Mouse (Mus musculus): ENCODE measurements around the gene Dpf3.

Gene Dpf3

DNA sequence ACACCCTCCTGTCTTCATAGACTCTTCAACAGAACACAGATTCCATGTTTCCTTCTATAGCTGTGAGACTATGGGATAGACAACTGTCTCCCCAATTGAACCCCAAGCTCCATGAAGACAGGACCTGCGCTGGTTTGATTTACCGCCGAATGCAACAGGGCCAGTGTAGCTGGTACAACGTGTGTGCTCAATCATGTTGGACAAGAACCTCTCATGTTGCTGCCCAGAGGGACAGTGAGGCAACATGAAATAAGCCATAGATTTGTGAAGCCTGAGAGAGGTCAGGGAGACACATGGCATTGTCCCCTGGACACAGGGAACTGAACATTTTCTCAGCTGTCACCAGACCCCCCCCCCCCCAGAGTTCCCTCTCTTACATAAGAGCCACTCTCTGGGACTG is 21.5 kb downstream of the Dpf3 start:
- no peak for DNase-seq

DNA sequence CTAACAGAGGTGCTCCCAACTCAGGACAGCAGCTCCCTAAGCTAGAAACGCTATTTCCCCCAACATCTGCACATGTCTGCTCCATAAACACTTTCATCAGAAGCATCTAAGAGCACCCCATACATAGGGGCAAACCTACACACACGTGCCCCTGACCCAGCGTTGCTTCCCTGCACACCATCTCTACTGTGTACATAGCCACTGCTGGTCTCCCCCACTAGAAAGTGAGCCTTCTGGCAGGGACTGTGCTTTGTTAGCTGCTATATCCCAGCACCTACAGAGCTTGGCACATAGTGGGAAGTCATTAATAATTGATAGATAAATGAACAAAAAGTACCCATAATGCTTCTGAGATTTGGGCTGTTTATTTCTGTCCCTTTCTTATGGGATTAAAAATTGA is 27.2 kb downstream of the Dpf3 start:
- DNase-seq = no peak

DNA sequence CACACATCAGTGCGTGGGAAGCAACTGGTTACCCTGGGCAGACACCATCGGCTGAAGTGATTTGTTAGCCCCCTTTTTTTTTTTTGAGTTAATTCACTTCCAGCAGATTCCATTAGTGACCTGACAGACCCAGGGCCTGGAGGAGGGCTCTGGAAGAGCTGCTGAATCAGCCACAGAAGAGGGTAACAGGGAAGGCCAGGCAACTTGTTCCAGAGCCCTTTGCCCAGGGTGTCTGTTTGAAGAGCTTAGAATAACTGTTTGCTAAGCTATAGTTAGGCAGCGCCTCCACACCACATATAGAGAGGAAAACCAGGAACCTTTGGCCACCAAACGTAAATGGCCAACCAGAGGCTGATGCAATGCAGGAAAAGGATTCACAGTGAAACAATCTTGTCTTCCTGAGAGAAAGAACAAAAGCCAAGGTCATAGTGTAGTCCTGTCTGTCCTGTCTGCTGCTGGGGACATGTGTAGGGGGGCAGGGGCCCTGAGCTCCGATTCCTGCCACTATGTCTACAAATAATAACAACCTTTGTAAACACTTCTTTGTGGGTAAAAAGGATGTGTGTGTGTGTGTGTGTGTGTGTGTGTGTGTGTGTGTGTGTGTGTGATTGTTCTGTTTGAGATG is 32.7 kb downstream of the Dpf3 start:
- no peak for DNase-seq

DNA sequence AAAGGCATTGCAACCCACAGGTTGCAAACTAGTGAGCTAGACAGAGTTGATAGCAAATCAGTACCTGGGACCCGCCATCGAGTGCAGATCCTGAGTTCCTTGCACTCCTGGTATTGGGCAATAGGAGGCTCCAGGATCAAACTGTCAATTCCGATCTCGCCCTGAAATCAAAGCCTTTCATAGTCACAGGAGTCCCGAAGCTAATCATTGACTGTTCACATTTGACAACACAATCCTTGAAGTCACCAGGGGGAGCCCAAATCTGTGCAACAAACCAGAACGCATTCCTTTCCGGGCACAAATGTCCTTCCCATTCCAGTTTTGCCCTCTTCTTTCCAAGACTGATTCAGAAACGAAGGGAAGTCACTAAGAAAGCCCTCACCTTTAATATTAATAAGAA is 35.7 kb downstream of the Dpf3 start:
- no peak for DNase-seq

DNA sequence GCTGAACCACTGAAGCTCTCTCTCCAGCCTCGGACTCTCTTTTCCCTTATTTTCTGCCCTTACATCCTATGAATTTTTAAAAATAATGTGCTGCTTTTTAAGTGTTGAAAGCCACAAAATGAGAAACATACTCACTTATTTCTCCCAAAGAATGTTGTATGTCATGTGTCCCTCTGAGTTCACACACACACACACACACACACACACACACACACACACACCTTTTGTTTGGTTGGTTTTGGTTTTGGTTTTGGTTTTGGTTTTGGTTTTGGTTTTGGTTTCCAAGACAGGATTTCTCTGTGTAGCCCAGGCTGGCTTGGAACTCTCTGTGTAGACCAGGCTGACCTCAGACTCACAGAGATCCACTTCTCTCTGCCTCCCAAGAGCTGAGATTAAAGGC is 37.0 kb downstream of the Dpf3 start:
- no peak for DNase-seq

DNA sequence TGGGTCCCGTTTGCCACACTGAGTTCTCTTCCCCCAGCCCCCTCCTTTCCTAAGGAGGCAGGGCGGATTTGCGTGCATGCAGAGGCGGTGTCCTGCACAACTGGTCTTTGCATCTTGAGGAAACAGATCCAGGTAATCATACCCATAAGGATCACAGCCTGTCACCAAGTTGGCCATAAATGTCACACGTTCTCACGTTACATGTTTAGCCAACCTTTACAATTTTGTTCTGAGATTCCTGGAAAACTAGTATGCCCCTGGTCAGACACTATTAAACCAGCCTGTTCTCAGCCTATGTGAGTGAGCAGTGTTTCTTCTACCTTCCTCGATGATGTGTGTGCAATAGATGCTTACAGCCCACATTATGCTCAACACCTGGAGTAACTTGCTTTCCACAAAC is 38.3 kb downstream of the Dpf3 start:
- no peak for DNase-seq

DNA sequence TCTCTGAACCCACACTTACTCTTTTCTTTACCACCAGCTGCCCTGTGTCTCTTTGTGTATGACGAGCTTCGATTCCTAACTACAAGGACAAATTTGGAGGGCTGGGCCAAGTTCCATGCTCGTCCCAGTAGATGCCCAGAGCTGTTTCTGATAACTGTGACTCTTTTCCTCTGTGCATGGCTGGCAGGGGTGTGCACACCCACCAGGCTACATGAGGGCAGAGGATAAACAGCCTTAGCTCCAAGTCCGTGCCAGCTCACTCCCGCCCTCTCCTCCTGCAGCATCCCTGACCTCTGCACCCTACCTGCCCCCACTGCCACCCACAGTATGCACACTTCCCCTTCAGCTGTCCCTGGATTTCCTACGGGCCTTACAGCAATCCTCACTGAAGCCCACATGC is 41.9 kb downstream of the Dpf3 start:
- no peak for DNase-seq

DNA sequence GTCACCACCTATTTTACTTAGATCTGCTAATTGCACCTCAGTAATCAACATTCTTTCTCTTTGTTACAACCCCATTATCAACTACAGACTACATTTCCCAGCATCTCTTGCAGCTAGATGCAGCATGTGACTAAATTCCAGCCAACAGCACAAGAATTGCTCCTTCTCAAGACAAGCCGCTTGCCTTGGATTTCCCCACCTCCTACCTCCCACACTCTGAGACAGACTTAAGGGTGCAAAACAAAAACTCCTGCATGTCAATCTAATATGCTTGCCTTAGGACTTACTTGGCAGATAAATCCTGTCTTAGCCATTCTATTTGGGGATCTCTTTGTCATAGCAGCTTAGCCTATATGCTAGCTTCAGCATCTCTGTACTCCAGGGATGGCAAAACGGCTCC is 43.1 kb downstream of the Dpf3 start:
- no peak for DNase-seq

DNA sequence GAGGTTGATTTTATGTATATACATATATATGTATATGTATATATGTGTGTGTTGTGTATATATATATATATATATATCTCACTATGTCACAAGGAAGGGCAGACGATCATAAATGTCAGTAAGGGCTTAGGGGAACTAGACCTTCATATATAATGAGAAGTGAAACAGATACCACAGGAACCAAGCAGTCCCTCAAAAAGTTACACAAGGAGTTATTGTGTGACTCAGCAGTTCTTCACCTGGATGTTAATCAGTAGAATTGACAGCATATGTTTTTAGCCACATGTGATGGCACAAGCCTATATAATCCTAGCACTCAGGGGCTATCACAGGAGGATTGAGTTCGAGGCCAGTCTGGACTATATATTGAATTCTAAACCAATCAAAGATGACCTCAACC is 49.5 kb downstream of the Dpf3 start:
- no peak for DNase-seq

DNA sequence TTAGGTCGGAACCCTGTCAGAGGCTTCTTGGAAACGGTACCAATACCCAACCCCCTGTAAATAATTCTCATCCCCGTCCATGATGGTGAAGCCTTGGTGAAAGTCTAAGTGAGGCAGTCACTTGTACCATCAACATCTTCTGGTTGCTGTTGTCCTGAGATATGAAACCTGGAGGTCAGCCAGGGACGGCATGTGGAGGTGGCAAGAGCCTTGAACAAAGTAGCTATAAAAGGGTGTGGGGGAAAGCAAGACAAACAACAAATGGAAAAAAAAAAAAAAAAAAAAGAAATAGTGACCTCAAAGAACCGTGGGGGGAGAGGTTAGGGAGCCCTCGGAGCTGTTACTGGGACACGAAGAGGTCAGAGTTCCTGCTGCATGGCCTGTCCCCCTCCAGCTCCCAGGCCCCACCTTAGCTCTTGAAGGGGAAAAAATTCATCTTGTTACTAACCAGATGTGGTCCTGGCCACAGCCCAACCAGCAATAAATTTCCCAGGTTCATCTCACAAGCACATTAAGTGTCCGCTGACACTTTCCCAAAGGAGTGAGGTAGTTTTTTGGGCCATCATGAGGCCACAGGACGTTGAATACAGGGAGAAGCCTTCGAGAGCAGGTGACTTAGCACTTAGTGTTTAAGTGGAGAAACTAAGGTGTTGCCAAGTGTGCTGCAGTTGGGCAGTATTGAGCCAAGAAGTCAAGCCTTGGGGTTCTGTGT is 53.4 kb downstream of the Dpf3 start:
- DNase-seq = peak in 1 of 2 experiments; percentile 64

DNA sequence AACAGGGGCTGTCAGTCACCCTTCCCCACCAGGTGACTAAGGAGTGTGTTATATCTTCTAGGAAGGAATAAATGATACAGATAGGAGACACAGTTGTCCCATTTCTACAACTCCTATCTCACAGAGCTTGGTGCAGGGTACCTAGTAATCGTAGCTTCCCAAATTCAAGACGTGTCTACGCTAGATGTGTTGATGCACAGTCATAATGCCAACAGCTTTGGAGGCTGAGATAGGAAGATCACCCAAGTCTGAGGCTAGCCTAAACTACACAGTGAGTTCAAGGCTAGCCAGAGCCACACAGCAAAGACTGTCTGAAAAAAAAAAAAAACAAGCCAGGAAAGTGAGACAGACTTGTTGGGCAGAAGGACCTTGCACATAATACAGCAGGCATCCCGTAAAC is 54.1 kb downstream of the Dpf3 start:
- DNase-seq = no peak

DNA sequence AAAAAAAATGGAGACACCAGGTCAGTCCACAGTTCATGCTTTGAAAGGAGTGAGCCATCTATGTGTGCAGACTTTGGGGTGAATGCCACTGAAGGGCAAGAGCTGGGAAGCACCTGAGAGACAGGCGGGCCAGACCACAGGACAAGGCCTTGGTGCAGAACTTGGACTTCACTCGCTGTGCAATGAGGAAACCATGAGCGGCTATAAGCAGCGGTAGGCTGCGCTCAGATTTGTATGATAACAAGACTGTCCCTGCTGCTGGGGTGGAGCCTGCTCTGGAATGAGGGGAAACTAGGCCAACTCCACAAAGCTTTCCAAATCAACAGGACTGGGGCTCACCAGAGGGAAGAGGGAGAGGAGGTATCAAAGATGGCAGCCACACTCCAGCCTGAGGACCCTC is 57.3 kb downstream of the Dpf3 start:
- DNase-seq = no peak

DNA sequence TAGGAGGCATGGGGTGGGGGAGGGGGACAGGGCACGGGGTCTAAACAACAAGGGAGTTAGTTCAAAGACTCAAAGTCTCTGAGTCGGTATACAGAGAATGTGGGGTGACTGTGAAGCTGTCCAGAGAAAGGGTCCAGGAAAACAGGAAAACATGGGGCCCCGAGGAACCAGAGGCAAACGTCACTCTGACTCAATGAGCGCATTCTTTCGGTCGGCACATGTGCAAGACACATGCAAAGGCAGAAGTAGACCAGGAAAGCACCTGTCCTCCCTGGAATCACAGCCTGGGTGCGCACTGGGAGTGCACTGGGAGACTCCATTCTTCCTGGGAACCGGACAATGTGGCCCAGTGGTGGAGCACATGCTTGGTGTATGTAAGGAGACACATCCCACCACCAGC is 59.5 kb downstream of the Dpf3 start:
- no peak for DNase-seq

DNA sequence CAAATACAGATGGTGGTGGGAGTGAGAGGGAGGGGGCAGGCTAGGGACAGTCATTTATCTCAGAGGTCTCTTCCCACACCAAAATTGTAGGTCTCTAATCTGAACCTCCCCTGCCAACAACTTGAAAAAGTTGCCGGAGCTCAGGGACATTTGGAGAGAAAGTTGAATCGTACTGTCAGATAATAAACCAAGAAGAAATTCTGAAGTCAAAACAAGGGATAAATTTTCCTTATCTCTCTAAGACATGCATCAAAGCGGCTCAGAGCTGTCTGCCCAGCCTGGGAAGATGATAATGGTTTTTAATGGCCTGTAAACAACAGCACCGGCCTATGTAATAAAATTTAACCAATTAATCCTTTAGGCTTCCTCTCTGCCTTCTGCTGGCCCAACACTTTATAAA is 59.9 kb downstream of the Dpf3 start:
- DNase-seq = no peak

DNA sequence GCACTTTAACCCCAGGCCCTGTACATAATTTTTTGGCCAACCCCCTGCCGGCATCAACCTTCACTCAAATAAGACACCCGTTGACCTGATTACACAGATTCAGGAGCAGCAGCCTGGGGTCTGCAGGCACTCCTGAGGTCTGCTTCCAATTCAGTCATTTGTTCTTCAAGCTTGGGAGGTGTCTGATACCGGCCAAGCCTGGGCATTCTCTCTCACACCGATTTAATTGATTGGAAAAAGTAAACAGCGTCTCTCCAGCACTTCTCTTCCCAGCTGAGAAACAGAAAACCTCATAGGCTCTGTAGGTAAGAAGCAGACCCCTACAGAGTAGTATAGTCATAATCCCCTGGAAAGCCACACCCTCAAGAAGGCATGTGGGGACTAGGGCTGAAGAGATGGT is 61.2 kb downstream of the Dpf3 start:
- no peak for DNase-seq

DNA sequence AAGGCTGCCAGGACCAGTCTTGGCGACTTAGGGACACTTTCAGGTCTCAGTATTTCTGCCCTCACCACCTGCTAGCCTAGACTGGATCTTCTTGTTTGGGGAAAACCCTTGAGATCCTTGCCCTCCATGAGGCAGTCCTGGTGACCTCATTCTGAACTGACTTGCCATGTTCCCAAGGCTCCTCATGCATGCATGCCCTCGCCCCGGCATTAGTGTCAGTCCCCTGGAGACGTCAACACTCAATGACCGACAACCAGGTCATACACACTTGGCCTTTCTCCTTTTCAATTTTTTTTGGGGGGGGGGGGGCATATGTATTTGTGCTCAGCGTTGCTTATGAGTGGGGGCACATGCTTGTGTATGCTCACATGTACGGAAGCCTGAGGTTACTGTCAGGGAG is 61.8 kb downstream of the Dpf3 start:
- no peak for DNase-seq

DNA sequence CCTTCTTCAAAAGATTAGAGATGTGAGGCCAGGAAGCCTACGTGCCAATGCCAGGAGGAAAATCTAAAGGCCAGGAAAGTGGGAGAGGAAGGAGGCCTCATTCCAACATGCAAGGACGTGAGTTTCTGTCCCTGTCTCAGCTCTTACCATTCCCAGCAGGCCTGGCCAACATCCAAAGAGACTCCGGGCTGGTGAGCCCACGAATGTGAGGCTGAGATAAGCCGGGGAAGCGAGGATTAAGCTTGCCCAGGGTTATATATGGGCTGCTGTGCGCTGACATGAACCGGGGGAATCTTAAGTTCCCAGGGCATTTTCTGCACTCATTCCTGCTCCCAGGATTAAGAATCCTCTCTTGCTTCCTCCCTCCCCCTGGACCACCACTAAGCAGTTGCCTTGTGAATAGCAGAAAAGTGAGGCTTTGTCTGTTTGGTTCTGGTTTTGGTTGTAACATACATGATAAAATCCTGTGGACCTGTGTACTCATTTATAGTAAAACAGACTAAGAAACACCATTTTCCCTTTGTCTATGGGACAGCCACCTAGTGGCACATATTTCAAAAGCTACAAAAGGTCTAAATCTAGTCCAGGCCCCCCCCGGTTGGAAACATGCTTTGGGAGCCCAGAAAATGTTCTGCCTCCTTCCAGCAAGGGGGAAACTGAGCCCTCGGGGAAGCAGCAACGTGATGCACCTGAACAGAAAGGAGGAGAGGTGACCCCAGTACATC is 62.6 kb downstream of the Dpf3 start:
- peak; percentile 64 to 81 for DNase-seq

DNA sequence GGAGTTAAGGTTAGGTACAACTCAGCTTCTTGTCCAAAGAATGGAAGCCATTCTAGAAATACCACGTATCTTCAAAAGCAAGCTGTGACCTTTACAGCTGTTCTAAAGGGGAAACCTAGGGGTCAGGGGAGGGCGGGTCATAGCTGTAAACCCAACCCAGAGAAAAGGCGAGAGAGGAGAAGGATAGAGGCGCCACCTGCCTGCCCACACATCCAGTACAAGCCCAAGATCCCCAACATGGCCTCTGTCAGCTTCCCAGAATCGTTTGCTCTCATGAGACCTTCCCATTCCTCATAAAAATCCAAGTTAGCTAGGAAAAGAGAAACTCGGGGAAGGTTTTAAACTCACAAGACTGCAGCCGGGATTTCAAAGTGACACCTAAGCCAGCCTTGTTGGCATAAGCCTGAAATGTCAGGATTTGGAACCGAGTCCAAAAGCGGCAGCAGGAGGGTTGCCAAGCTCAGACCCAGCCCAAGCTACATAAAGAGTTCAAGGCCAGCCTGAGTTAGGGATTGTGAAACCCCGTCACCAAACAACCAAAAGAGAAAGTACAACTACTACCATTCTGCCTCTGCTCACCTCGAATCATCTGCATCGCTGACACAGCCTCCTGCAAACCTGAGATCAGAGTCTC is 63.3 kb downstream of the Dpf3 start:
- peak; percentile 75 to 82 for DNase-seq

DNA sequence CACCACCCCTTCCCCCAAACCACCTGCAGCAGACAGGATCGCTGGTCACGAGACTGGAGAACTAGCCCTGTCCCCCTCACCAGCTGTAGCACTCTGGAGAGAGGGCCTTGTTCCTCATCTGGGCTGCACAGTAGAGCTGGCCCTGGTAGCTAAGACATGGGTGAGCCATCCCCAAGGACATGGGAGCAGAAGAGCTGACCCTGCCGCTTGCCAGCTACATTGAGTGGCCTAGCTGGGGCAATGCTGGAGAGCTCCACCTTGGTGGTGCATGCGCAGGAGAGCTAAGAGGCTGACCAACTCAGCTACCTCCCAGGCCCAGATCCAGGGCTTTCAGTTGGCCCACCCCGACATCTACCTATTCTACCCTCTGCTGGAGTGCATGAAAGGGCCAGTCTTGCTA is 67.2 kb downstream of the Dpf3 start:
- no peak for DNase-seq

DNA sequence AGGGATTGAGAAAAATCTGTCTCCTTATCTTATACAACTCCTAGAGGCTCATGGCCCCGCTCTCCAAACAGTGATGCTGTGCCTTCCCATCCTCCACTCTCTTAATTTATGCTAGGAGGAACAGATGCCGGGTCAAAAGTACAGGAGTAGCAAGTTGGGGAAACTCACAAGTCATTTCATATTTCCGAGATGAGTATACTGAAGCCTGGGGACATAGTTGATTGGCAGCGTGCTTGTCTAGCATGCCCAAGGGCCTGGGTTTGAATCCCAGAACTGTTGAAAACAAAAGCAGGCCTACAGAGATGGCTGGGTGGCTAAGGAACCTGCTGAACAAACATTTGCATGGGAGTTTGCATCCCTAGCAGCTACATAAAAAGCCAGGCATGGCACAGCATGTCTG is 72.3 kb downstream of the Dpf3 start:
- no peak for DNase-seq

DNA sequence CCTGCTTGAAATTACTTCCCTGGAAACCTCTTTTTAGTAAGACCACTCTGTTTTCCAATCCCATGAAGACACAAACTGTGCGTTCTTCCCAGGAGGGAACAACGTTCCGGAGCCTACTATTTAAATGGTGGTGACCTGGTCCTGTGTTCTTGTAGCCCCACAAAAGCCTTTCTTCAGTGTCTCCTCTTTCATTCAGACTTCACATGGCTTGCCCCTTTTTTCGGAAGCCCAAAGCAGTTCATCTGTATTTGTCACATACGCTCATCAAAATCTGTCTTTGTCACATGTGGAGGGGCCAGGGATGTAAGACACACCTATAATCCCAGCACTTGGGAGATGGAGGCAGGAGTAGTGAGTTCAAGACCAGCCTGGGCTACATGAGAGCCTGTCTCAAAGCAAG is 73.8 kb downstream of the Dpf3 start:
- DNase-seq = no peak

DNA sequence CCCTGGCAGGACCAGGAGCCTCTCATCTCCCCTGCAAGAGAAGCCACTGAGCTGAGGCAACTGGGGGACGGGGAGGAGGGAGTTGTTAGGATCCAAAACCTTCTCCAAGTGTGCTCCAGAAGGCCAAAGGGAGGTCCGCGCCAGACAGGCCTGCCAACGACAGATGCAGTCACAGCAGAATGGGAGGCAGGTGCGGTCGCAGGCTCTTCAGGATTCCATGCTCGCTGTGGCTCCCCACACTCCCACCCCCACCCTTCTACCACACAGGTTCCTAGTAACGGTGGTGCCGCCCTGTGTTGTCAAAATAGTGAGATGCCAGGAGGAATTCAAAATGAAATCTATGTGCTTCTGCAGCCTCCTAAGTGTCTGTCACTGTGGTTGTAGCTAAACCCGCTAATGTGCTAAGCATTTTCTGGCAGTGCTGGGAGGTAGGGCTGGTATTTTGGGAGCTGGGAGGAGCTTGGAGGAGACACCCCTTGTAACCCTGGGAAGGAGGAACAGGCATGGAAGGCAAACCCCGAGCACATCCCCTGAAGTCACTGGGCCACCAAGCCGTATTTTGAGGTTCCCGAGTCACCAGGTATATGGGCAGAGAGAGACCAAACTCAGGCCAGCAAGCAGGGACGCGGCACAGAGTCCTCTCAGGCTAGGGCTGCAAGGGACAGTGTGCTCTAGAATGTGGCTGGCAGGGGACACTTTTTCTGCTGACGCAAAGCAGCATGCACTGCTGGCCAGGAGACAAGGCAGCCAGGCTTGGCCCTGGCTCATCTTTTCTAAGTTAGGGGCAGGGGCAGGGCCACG is 75.6 kb downstream of the Dpf3 start:
- DNase-seq = peak; percentile 90 to 91

DNA sequence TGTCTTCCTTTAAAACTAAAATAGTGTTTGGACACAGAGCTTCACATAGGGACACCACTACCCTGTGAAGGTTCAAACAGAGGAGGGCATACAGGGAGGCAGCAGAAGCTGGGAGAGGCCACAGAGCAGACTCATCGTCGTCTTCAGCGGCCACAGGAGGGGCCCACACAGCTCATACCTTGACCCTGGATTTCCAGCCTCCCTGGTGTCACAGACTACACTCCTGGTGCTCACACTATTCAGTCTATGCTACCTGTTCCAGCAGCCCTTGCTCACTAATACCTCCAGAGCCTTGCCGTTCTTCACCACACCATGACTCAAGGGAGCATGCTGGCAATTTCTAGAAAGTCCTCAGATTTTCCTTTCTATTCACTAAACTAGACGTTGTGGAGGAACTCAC is 76.5 kb downstream of the Dpf3 start:
- DNase-seq = peak; percentile 26 to 53

Data from cerebellum, postnatal 25 days (tissue).